Mouse (Mus musculus) MEL (cell line): ENCODE data around the gene Rpl26. TPM values are rescaled to one million over a fixed set of nuclear protein-coding genes. Genes with fewer than 3 reads are reported as not detected.
A peak's percentile ranks its signal among the peaks of the same experiment; 100 is the strongest.

Source experiments
- DNase-seq: peaks from one replicate; pipeline ENCODE4 v3.0.0; 2011; ENCODE audit warnings: low read depth, low spot score
- H3K27ac ChIP-seq: 2 replicates; pipeline ENCODE4 v1.5.1; 2012; ENCODE audit warnings: low read depth, mild to moderate bottlenecking, control low read depth, low read length, moderate library complexity; ENCODE audit not compliant: control insufficient read depth
- H3K27me3 ChIP-seq, 2 experiments: fragments of 150-350 bp in 1 of 2; sonication (generic) in 1 of 2; 2 replicates each; pipeline ENCODE4 v1.6.1; 2012; ENCODE audit warnings: low read length in 2 of 2, mild to moderate bottlenecking in 2 of 2, improper control_type of control experiment in 1 of 2, moderate library complexity in 1 of 2; ENCODE audit not compliant: insufficient read depth in 2 of 2, control insufficient read depth in 1 of 2
- H3K36me3 ChIP-seq, 2 experiments: 2 replicates each; pipeline ENCODE4 v1.6.1; 2012 to 2014; ENCODE audit warnings: low read length in 2 of 2, improper control_type of control experiment in 1 of 2, inconsistent platforms in 1 of 2, mild to moderate bottlenecking in 1 of 2; ENCODE audit not compliant: insufficient read depth in 2 of 2, control insufficient read depth in 1 of 2
- H3K4me1 ChIP-seq, 2 experiments: fragments of 150-350 bp in 1 of 2; sonication (generic) in 1 of 2; 2 replicates each; pipeline ENCODE4 v1.6.1; 2012; ENCODE audit warnings: low read length in 2 of 2, improper control_type of control experiment in 1 of 2, mild to moderate bottlenecking in 1 of 2; ENCODE audit not compliant: insufficient read depth in 2 of 2, control insufficient read depth in 1 of 2
- H3K4me3 ChIP-seq, 2 experiments: fragments of 150-350 bp in 1 of 2; sonication (generic) in 1 of 2; 2 replicates each; pipeline ENCODE4 v1.5.1; 2012; ENCODE audit warnings: low read depth in 2 of 2, low read length in 2 of 2, mild to moderate bottlenecking in 2 of 2, moderate library complexity in 2 of 2, control low read depth in 1 of 2, improper control_type of control experiment in 1 of 2; ENCODE audit not compliant: control insufficient read depth in 1 of 2, insufficient read depth in 1 of 2
- H3K79me2 ChIP-seq: 2 replicates; pipeline ENCODE4 v1.6.1; 2012; ENCODE audit warnings: mild to moderate bottlenecking, low read length, moderate library complexity; ENCODE audit not compliant: control insufficient read depth, poor library complexity, insufficient read depth
- H3K9ac ChIP-seq: 2 replicates; pipeline ENCODE4 v1.6.1; 2012; ENCODE audit warnings: low read depth, mild to moderate bottlenecking, control low read depth, low read length, moderate library complexity; ENCODE audit not compliant: control insufficient read depth, poor library complexity, severe bottlenecking
- H3K9me3 ChIP-seq: fragments of 150-350 bp; sonication (generic); replicated peaks from 2 replicates; pipeline ENCODE4 v1.6.1; 2012; ENCODE audit warnings: mild to moderate bottlenecking, low read length, improper control_type of control experiment, moderate library complexity; ENCODE audit not compliant: insufficient read depth
- CTCF ChIP-seq, 3 experiments: IDR thresholded peaks in 2 of 3; conservative IDR thresholded peaks in 1 of 3; 2 replicates each; pipeline ENCODE4 v1.5.1; 2011 to 2012; ENCODE audit warnings: low read length in 3 of 3, low read depth in 2 of 3, mild to moderate bottlenecking in 2 of 3, improper control_type of control experiment in 1 of 3, inconsistent platforms in 1 of 3, mixed read lengths in 1 of 3, moderate library complexity in 1 of 3; ENCODE audit not compliant: control insufficient read depth in 1 of 3, insufficient read depth in 1 of 3, poor library complexity in 1 of 3, severe bottlenecking in 1 of 3
- ELF1 ChIP-seq: IDR thresholded peaks from 2 replicates; pipeline ENCODE4 v1.6.1; 2014; ENCODE audit warnings: low read depth, mild to moderate bottlenecking, inconsistent platforms, low read length, improper control_type of control experiment, moderate library complexity
- JUND ChIP-seq: IDR thresholded peaks from 2 replicates; pipeline ENCODE4 v1.6.1; 2011; ENCODE audit warnings: low read depth, mild to moderate bottlenecking, improper control_type of control experiment, low read length
- KAT2A ChIP-seq: conservative IDR thresholded peaks from 2 replicates; pipeline ENCODE4 v1.6.1; 2012; ENCODE audit warnings: low read depth, low read length, improper control_type of control experiment, inconsistent platforms
- MAFK ChIP-seq: IDR thresholded peaks from 2 replicates; pipeline ENCODE4 v1.6.1; 2011; ENCODE audit warnings: low read depth, mild to moderate bottlenecking, low read length, improper control_type of control experiment, borderline replicate concordance
- MAX ChIP-seq: IDR thresholded peaks from 2 replicates; pipeline ENCODE4 v1.6.1; 2011; ENCODE audit warnings: low read length, improper control_type of control experiment
- MXI1 ChIP-seq: IDR thresholded peaks from 2 replicates; pipeline ENCODE4 v1.6.1; 2011; ENCODE audit warnings: mild to moderate bottlenecking, low read depth, low read length, improper control_type of control experiment
- MYC ChIP-seq: IDR thresholded peaks from 2 replicates; pipeline ENCODE4 v1.6.1; 2011; ENCODE audit warnings: low read depth, mild to moderate bottlenecking, low read length, improper control_type of control experiment, moderate library complexity
- NELFE ChIP-seq: IDR thresholded peaks from 2 replicates; pipeline ENCODE4 v1.6.1; 2011; ENCODE audit warnings: low read depth, low read length, improper control_type of control experiment
- NRF1 ChIP-seq: IDR thresholded peaks from 2 replicates; pipeline ENCODE4 v1.6.1; 2014; ENCODE audit warnings: low read depth, mild to moderate bottlenecking, inconsistent platforms, low read length, improper control_type of control experiment, moderate library complexity; ENCODE audit not compliant: poor library complexity, insufficient read depth, severe bottlenecking
- POLR2A ChIP-seq, 2 experiments: IDR thresholded peaks; 2 replicates each; pipeline ENCODE4 v1.6.1; 2011 to 2012; ENCODE audit warnings: low read length in 2 of 2, mild to moderate bottlenecking in 2 of 2, control low read depth in 1 of 2, improper control_type of control experiment in 1 of 2, low read depth in 1 of 2, moderate library complexity in 1 of 2; ENCODE audit not compliant: control insufficient read depth in 1 of 2, insufficient read depth in 1 of 2, poor library complexity in 1 of 2
- POLR2AphosphoS2 ChIP-seq: IDR thresholded peaks from 2 replicates; pipeline ENCODE4 v1.6.1; 2011; ENCODE audit warnings: low read length, improper control_type of control experiment
- POLR2AphosphoS5 ChIP-seq: IDR thresholded peaks from 2 replicates; pipeline ENCODE4 v1.6.1; 2012; ENCODE audit warnings: low read depth, borderline replicate concordance, mild to moderate bottlenecking, inconsistent platforms, low read length, moderate library complexity, mixed read lengths
- SIN3A ChIP-seq: IDR thresholded peaks from 2 replicates; pipeline ENCODE4 v1.6.1; 2012; ENCODE audit warnings: low read length, improper control_type of control experiment, inconsistent platforms
- TCF12 ChIP-seq: IDR thresholded peaks from 2 replicates; pipeline ENCODE4 v1.6.1; 2014; ENCODE audit warnings: low read depth, mild to moderate bottlenecking, inconsistent platforms, low read length, improper control_type of control experiment, moderate library complexity
- UBTF ChIP-seq: IDR thresholded peaks from 2 replicates; pipeline ENCODE4 v1.6.1; 2012; ENCODE audit warnings: low read depth, mild to moderate bottlenecking, inconsistent platforms, low read length, improper control_type of control experiment, moderate library complexity, borderline replicate concordance; ENCODE audit not compliant: insufficient read depth
- USF2 ChIP-seq, 2 experiments: IDR thresholded peaks; 2 replicates each; pipeline ENCODE4 v1.6.1; 2011 to 2012; ENCODE audit warnings: improper control_type of control experiment in 2 of 2, low read length in 2 of 2, borderline replicate concordance in 1 of 2, inconsistent platforms in 1 of 2, low read depth in 1 of 2, mild to moderate bottlenecking in 1 of 2; ENCODE audit not compliant: insufficient read depth in 1 of 2
- ZC3H11A ChIP-seq: IDR thresholded peaks from 2 replicates; pipeline ENCODE4 v1.6.1; 2012; ENCODE audit warnings: low read depth, mild to moderate bottlenecking, inconsistent platforms, low read length, improper control_type of control experiment
- ZMIZ1 ChIP-seq: IDR thresholded peaks from 2 replicates; pipeline ENCODE4 v1.6.1; 2012; ENCODE audit warnings: low read depth, mild to moderate bottlenecking, inconsistent platforms, low read length, improper control_type of control experiment, moderate library complexity
- ZNF384 ChIP-seq: IDR thresholded peaks from 2 replicates; pipeline ENCODE4 v1.6.1; 2012; ENCODE audit warnings: low read depth, mild to moderate bottlenecking, inconsistent platforms, low read length, improper control_type of control experiment
- polyA plus RNA-seq, 2 experiments: library from polyadenylated mRNA; stranded (reverse) in 1 of 2; unstranded in 1 of 2; fragments of >175 nt in 1 of 2; fragments of >200 nt in 1 of 2; gene quantifications; 2 replicates each; pipeline versions ENCODE4 v1.2.1 to v1.2.4; 2012; ENCODE audit warnings: low replicate concordance in 2 of 2, low read depth in 1 of 2; ENCODE audit not compliant: insufficient read length in 2 of 2, insufficient read depth in 1 of 2, missing spikeins in 1 of 2
- total RNA-seq: library from RNA; depleted of rRNA; stranded (reverse); fragments of 300-350 nt; gene quantifications from 2 replicates; pipeline ENCODE4 v1.2.3, GENCODE M21; 2012

Rpl26 gene
- total and polyA plus RNA-seq, 3 experiments: 3,167 to 5,512 TPM; not detected in 1

GRCm38 (mm10) chr11:68905665-68906460 lies 4.5 kb downstream of the Rpl26 start (continued):
- TF ChIP-seq CTCF (IDR thresholded peaks at IDR 0.05 in 2 of 3, conservative IDR thresholded peaks at IDR 0.05 in 1 of 3; ENCODE audit: control insufficient read depth in 1 of 3, insufficient read depth in 1 of 3, low read depth in 2 of 3, low read length in 3 of 3, poor library complexity in 1 of 3, severe bottlenecking in 1 of 3) (no peak), POLR2AphosphoS5 (no peak), POLR2A (IDR thresholded peaks at IDR 0.05; ENCODE audit: control insufficient read depth in 1 of 2, insufficient read depth in 1 of 2, low read depth in 1 of 2, low read length in 2 of 2, poor library complexity in 1 of 2) (peak; percentile 14 to 40; a peak in 3 of 4 replicates)

GRCm38 (mm10) chr11:68906461-68906790 lies 5.0 kb downstream of the Rpl26 start:
- Histone ChIP-seq H3K36me3 (peaks cover 25 to 28% of the 10 kb centered on the region in 2 experiments), H3K79me2 (peaks cover 22% of the 10 kb centered on the region), H3K4me1 (peaks cover 0 to 27% of the 10 kb centered on the region in 2 experiments; a peak in 2 of 4 replicates), H3K9me3 (no peaks in the 10 kb centered on the region), H3K9ac (no peak overlapping the region), H3K27ac (peak overlapping the region; percentile 3; the same call in 1 of the 2 replicates), H3K4me3 (no peak overlapping the region), H3K27me3 (no peaks in the 10 kb centered on the region)
- TF ChIP-seq POLR2A (IDR thresholded peaks at IDR 0.05; ENCODE audit: control insufficient read depth in 1 of 2, insufficient read depth in 1 of 2, low read depth in 1 of 2, low read length in 2 of 2, poor library complexity in 1 of 2) (peak in 1 of 2 experiments; percentile 12; a peak in 1 of 4 replicates), UBTF (no peak), MAX (no peak), KAT2A (no peak), MYC (no peak), USF2 (IDR thresholded peaks at IDR 0.05; ENCODE audit: borderline replicate concordance in 1 of 2, insufficient read depth in 1 of 2, low read depth in 1 of 2, low read length in 2 of 2) (no peak), MXI1 (no peak), TCF12 (no peak), JUND (no peak), POLR2AphosphoS5 (0 out of 2 replicates have a peak, but pooled peaks have one; percentile 55), ZNF384 (no peak), POLR2AphosphoS2 (no peak), NELFE (no peak), ZC3H11A (no peak), ELF1 (peak; percentile 43; the same call in 1 of the 2 replicates), ZMIZ1 (no peak; the same call in 1 of the 2 replicates), NRF1 (no peak), SIN3A (no peak), MAFK (no peak)
- no peak for DNase-seq
